Mouse (Mus musculus) mouse embryonic stem cell (cell line): ENCODE measurements around the gene Inka1.

Experiments
- in situ Hi-C, 2 experiments: fragments of 300-500 bp; cut with MboI; formaldehyde crosslinking; loops; 1 replicate in 1 of 2; 3 replicates in 1 of 2; pipeline ENCODE4 v1.14.3; 2019 to 2020; ENCODE audit warnings: low sequenced_read_pairs in 2 of 2, low pct_unique_long_range_greater_than_20kb in 1 of 2, mixed read lengths in 1 of 2; ENCODE audit not compliant: unreplicated experiment in 1 of 2

Inka1 gene

DNA sequence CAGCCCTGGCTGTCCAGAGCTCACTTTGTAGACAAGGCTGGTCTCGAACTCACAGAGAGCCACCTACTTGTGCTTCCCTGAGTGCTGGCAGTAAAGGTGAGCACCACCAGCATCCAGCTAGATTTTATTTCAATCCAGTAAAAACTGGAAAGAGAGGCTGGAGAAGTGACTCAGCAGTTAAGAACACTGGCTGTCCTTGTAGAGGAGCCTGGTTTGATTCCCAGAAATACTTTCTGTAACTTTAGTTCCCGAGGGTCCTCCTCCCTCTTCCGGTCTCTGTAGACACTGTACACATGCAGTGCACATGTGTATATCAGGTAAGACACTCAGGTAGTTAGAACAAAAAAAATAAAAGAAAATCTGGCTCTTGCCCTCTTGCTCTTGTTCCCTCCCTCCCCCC lies 2.3 kb upstream of the Inka1 start:
- in situ Hi-C loops = no loop called here

DNA sequence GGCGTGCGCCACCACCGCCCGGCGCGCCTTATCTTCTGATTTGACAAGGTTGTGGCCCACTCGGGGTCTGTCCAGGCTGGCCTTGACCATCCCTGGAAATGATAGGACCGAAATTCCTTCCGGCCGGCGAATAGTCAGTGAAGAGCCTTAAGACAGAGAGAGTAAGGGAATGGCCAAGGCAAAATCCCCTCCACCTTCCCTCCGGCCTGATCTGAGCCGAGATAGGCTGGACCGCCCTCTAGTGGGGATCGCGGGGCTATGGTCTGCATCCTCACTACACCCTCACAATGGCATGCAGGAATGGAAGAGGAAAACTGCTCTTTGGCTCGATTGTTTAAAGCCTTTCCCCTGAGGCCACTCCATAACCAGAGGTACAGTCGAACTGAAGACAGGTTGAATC lies 697 bp upstream of the Inka1 start:
- in situ Hi-C loops = no loop called here

DNA sequence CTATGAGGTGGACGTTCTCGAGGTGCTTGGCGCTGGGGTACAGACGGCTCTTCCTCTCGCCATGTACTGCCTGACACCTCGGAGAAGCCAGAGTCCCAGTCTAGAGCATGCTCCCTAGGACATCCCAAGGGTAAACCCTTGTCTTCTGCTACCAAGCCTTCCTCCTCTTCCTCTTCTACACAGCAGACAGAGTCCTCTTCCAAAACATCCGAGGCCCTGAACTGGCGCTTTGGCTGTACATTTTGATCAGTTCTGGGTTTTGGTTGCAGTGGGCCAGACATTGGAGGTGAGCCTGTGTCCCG lies 974 bp downstream of the Inka1 start:
- in situ Hi-C loops = no loop called here

DNA sequence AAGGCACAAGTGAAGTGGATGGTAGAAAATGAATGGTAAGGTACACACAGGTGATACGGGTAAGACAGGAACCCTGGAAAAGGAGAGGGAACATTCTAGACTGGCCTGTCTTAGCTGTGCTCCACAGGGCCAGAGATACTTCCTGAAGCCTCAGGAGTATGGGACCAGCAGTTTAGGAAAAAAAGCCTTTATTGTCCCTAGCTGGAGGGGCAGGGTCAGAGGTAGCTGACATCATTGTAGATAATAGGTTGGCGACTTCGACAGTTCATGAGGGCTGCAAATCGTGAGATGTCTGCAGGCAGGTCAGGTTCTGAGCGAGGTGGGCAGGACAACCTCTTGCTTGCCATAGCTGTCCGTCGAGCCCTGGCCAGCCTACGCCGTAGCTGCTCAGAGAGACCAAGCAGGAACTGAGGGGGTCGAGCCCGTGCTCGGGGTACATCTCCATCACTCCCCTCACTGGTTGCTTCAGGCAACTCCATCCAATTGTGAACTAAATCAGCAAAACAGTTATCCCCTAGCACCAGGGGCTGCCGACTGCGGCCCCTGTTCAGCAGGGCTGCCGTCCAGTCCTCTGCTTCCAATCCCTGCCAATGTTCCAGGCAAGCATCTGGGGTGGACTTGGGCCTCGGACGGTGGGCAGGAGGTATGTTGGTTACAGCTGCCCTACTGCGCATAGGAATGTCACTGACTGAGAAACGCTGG lies 1.5 kb downstream of the Inka1 start:
- in situ Hi-C loops = no loop called here

DNA sequence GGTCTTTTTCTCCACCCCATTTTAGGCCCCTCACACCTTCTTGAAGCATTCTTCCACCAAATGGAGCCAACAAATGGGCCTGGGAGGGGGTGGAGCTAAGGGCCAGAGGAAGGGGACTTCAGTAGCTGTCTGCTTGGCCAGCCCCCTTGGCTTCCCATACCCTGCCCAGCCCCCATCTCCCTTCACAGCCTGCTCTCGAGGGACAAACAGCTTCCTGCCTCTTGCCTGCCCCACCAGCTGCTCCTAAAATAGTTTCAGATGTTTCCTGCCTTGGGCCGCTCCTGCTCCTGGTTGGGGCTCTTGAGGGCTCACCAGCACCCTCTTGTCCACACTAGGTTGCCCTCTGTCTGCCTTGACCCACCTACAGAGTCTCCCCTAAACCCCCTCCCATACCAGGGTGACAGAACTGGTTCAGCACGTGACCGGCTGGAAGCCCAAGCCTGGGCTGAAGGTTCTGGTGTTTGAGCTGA lies 2.2 kb downstream of the Inka1 start:
- in situ Hi-C loops = no loop called here

DNA sequence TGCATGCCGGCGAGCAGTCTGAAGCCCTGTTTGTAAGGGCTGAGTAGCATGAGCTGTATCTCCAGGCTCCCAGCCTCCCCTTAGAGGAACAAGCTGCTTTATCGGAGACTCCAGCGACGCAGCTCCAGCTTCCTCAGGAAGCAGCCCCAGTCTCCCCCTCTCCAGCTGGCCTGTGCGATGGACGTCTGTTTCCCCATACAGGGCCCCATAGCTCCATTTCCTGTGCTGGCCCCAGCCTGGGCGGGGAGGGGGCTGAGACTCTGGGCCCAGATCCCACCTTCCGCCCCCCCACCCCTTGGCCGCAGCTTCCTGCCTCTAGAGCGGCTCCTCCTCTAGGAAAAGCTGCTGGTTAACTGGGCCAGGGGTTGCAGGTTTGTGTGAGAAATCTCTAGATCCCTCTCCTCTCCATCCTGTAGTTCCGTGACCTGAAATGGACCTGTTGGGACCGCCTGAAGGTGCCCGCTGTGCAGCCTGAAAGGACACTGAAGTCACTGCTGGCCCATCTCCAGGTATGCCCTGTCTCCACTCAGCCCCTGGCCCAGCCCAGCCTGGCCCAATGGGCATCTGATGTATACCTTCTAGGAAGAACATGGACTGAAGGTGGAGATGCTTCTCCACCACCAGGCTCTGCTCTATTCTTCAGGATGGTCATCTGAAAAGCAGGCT lies 2.9 kb downstream of the Inka1 start, which contains the start of gene Gm20661:
Gm20661 (plus strand) TSS at position 378 of the 666 bp plus-strand sequence.
- in situ Hi-C loops = no loop called here

DNA sequence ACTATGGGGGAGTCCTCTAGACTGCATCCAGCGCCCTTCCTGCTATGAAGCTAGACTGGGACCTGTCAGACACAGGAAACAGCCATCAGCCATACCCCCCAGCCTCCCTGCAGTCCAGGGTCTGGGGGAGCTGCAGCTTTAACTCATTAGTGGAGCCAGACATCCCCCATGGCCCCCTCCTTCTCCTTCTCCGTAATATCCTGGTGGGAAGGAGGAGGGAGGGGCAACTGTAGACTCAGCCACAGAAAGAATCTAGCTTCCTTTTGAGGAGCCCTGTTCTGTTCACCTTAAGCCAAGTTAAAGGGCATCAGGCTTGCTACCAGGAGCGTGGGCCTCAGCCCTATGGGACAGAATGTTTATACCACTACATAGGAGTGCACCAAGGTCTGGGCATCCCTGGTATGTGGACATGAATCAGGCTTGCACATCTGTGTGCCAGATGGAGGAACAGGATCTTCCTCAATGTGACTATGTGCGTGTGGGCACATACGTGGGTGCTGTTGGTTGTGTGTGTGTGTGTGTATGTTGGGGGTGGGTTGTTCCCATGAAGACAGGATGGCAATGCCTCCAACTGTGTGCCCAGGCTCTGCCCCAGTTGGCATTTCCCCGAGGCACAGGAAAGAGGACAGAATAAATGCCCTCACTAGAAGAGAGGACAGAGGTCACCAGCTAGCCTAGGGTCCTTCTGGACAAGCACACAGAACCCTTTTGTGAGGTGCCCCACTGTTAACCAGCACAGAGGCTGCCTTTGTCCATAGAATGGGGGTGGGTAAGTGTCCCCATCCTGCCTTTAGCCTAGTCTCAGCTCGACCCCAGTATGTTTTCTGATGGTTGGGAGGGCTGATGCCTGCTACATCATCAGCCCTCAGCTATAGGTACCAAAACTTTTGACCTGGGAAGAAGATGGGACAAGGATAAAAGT lies 3.7 kb downstream of the Inka1 start:
- in situ Hi-C loops = no loop called here

DNA sequence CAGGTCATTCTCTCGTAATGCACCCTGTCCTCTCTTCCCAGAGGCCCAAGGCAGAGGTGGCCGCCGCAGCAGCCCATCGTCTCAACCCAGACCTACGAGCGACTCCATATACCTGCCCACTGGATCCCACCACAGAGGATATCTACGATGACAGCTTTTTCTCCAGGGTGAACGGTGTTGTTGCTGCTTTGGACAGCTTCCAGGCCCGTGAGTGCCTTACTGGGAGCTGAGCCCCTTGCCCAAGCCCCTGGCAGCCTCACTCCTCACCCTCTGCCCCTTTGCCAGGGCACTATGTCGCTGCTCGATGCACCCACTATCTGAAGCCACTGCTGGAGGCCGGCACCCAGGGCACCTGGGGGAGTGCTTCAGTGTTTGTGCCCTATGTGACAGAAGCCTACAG lies 6.9 kb downstream of the Inka1 start:
- in situ Hi-C loops = no loop called here

DNA sequence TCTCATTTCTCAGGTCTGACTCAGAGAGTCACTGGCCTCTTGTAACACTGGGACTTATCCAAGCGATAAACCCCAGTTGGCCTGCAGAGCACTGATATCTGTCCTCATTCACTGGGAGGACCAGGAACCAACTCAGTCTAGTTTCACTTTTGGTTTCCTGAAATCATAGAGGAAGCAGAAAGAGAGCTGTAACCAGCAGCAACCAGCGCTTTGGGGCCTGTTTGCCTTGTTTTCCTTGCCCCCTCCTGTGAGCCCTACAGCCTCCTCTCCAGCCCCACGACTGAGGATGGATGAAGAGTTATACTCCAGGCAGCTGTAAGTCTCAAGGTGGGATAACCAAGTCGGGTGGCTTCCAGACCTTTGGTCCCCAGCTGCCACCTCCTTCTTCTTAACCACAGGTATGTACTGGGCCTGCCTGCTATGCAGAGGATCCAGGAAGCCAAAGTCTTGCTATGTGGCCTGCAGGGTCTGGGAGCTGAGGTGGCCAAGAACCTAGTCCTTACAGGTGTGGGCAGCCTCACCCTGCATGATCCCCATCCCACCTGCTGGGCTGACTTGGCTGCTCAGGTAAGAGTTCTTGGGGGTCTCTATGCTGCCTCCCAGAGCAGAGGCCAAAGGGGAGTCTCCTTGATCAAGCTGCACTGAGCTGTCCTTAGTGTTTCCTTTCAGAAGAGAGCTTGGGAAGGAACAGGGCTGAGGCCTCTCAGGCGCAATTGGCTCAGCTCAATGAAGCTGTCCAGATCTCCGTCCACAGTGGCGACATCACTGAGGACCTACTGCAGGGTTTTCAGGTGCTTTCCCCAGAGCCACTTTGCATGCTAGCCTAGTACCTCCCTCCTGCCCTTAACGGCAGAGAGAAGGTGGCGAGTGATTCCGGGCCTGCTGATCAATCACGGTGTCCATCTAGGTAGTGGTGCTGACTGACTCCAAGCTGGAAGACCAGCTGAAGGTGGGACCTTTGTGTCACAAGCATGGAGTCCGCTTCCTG lies 10.0 kb downstream of the Inka1 start, which contains the start of gene Uba7:
Uba7 (plus strand) TSS at position 107 of the 988 bp plus-strand sequence.
- in situ Hi-C loops = no loop called here

DNA sequence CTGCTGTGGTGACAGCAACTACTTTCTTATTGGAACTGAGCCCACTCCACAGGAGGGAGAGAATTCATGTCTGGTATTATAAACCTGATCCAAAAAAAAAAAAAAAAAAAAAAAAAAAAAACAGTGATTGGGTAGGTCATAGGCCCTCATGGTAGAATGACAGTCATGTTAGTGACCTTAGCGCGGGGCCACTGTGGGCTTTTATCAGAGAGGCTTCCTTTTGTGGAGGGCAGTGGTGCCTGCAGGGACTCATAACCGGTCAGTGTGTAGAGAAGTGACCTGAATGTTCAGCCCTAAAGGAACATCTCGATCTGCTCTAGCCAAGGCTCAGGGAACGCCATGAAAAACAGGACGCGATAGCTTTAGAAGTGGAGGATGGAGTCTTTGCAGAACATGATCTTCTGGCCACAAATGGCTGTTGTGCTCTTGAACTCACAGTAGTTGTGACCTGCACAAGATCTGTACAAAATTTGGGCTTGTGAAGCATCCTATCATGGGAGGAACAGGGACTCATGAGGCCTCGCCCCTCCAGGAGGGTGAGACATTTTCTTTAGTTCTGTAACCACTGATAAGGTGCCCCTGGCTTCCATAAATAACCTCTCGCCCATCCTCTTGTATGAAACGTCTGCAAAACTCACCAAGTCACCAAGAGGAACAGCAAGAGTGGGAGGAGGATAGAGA lies 11.0 kb downstream of the Inka1 start:
- in situ Hi-C loops = no loop called here

DNA sequence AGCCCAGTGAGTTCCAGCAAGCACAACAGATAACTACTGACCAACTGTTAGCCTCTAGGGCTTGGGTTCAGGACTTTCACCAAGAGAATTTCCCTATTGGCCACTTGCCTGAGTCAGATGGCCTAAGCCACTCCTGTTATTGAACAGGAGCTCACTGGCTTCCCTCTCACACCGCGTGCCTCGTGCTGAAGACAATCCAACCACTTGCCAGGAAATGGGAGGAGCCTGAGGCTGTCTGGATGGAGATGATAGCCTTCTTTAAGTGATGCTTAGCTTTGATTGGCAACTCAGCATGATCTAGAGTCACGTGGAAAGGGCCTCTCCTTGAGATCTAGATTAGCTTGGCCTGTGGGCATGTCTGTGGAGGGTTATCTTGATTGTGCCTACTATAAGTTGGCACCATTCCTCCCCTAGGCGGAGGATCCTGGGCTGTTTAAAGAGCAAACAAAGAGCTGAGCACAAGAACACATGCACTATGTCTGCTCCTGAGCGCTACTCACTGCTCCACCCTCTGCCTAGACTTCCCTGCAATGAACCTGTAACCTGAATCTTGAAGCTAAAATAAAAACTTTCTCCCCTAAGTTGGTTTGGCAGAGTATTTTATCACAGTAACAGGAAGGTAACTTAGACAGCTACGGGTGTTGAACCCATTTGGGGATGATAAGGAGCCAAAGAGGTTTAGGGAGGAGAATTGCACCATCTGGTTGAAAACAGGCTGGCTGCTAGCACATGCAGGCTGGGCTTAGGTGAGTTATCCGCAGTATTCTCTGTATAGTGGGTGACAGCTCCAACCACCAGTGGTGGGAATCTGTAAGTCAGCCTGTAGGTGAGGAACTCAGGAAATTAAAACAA lies 13.8 kb downstream of the Inka1 start:
- in situ Hi-C loops = no loop called here

DNA sequence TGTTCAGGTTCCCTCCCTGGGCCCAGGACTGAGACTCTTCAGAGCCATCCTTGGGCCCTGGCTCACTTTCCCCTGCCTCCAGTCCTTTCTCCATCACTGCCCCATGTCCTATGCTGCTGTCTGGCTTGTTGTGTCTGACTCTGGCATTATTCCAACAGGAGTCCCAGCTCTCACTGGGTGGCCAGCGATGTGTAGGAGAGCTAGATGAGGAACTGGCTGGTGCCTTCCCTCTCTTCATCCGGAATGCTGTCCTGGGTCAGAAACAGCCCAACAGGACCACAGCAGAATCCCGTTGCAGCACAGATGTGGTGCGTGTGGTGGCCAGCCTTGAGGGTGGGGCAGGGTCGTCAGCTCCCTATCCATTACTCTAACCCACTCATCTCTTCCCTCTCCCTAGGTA lies 15.4 kb downstream of the Inka1 start:
- in situ Hi-C loops = no loop called here

DNA sequence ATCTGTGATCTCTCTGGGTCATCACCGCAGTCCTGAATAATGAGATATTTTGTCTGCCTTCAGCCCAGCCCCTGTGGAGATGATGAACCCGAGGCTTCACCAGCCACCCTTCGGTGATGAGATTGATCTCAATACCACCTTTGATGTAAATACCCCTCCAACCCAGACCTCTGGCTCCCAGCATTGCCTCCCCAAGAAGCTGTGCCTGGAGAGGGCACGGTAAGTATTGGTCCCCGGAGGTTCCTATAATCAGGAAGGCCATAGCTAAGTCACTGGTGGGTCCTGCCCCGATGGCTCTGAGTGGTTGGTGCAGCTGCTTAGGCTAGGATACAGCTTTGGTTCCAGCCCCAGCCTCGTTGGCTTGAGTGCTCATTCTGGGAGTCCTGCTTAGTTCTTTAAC lies 17.1 kb downstream of the Inka1 start:
- in situ Hi-C loops = no loop called here

DNA sequence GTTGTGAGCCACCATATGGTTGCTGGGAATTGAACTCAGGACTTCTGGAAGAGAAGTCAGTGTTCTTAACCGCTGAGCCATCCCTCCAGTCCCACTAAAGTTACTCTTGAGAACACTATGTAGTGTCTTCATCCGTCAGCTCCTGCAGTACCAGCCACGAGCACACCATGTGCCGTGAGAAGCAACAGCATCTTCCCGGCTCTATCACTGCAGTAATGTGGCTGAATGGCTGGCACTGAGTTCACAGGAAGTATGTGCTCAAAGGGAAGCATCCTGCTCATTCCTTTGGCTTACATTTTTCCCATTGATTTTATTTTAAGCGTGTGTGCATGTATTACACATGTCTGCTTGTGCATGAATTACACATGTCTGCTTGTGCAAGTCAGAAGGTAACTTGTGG lies 18.2 kb downstream of the Inka1 start:
- in situ Hi-C loops = no loop called here

DNA sequence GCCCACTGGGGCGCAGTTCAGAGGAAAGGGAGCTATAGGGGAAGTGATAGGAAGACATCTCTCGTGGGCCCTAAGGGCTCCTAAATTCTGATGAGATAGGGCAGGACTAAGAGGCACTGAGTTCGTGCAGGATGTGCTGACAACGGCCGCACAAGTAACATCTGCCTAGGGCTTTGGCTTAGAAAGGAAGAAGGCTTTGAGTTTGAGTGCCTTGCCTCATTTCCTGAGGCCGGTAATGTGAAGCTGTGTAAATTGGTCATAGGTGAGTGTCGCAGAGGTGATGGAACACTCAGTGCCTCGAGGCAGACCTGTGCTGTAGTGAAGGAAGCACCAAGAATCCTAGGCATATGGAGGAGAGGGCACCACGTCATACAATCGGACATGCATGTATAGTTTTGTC lies 19.0 kb downstream of the Inka1 start:
- in situ Hi-C loops = no loop called here

DNA sequence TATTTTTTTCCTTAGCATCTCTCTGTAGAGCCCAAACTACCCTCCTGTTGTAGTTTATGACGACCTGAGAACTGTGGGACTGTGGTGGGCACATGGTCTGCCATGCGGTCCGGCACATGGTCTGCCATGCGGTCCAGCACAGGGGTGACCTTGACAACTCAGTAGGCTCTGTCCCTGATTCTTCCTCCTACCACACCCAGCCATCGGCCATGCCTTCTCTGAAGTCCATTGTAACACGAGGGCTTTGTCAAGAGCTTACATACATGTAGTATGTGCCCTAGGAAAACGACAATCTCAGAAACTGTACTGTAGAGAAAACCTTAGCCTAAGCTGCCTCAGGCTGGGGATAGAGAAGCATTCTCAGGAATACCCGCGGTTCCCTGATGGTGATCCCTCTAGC lies 21.0 kb downstream of the Inka1 start:
- in situ Hi-C loops = no loop called here

DNA sequence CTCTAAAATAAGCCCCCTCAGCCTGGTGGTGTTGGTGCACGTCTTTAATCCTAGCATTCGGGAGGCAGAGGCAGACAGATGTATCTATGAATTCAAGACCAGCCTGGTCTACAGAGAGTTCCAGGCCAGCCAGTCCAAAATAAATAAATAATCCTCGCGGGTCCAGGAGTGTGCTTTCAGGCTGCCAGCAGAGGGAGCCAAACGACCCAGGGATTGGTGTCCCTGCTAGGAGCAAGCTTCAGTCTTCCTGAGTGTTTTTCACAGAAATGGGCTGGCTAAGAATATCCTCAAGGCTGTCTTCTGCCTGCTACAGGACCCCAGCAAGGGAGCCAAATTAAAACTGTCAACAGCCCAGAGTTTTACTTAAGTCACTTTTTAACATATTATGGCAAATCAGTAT lies 22.0 kb downstream of the Inka1 start:
- in situ Hi-C loops = no loop called here
